10 mouse cellular contexts compared by ENCODE assay signal in the genomic region with DNA sequence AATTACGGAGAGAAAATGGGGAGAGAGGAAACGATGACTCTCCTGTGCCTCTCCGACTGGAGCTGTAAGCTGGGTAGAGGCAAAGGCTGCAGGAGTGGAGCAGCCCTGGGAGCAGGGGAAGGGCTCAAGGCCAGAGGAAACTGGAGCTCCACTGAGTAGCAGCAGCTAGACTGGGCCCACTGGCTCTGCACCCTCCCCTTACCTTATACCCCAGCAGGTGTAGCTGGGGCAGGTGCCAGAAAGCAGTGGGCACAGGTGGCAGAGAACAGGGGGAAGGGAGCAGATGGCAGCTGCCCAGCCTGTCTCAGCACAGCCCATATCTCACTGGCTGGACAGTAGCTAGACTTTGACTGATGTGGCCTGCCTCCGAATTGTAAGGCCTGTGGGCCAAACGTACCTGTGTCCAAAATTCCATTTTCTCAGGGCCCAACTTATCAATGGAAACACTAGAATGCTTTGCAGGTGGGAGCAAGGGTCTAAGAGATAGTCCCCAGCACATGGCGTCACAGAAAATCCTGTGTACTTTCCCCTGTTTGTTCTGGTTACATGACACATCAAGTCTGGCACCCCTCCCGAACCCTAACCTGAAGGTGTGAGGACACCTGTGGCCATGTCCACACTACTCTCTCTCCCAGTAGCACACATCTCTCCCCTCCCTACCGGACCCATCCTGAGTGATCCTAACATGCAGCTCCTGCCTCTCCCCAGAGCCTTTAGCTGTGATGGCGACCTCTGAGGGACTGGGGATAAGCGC. TPM values are rescaled to one million over a fixed set of nuclear protein-coding genes. Genes with fewer than 3 reads are reported as not detected.
DNase-seq lines count a peak whose midpoint lies in the region; ATAC-seq and TF ChIP-seq lines count a peak whose summit lies in the region.
"Had no signal": no experiment of that assay in that cellular context is flagged by ENCODE, and none has a peak within 500 bp of the region (broad histone marks: within the 10 kb centered on the region; RNA-seq: fewer than 3 reads in every experiment).

No protein-coding gene starts in this region.

- intact Hi-C loops in gastrocnemius, postnatal 36 days (cut with DNase I): no loop called here

- peaks cover 79% of the 10 kb centered on the region for H3K4me1 ChIP-seq in midbrain, embryonic 10.5 days
- peaks cover 64% of the 10 kb centered on the region for H3K4me1 ChIP-seq in midbrain, embryonic 14.5 days (ENCODE audit: control insufficient read depth, insufficient read depth, low read length)
- peaks cover 65% of the 10 kb centered on the region for H3K4me1 ChIP-seq in hindbrain, embryonic 13.5 days (replicated peaks)
- peaks cover 59% of the 10 kb centered on the region for H3K4me1 ChIP-seq in olfactory bulb, adult 2 months (ENCODE audit: control insufficient read depth, insufficient read depth, low read length)

- no peak for TF ChIP-seq POLR2A in olfactory bulb, adult 2 months (IDR thresholded peaks at IDR 0.05; ENCODE audit: insufficient read depth, low read depth, low read length)

- no peak for TF ChIP-seq CTCF in olfactory bulb, adult 2 months (IDR thresholded peaks at IDR 0.05; ENCODE audit: insufficient read depth, low read depth, low read length)

- H3K36me3 ChIP-seq in midbrain, embryonic 10.5 days: peaks cover 20% of the 10 kb centered on the region
- H3K36me3 ChIP-seq in midbrain, embryonic 14.5 days (ENCODE audit: control insufficient read depth, insufficient read depth, low read length): peaks cover 4% of the 10 kb centered on the region; the same call in 1 of the 2 replicates
- H3K36me3 ChIP-seq in hindbrain, embryonic 13.5 days: peaks cover 6% of the 10 kb centered on the region

- H3K27me3 ChIP-seq in midbrain, embryonic 10.5 days (ENCODE audit: low read depth, poor library complexity, severe bottlenecking): peaks cover 67% of the 10 kb centered on the region
- H3K27me3 ChIP-seq in midbrain, embryonic 14.5 days (ENCODE audit: control insufficient read depth, insufficient read depth, low read length): no peaks in the 10 kb centered on the region
- H3K27me3 ChIP-seq in hindbrain, embryonic 13.5 days: no peaks in the 10 kb centered on the region

- H3K4me2 ChIP-seq in midbrain, embryonic 14.5 days (ENCODE audit: low read length): no peak overlapping the region
- H3K4me2 ChIP-seq in hindbrain, embryonic 13.5 days: peak overlapping the region; percentile 85

- WGBS in midbrain, embryonic 10.5 days: 91% methylated on average over 10 of the region's 10 CpGs
- 84% methylated on average over 10 of the region's 10 CpGs for WGBS in midbrain, embryonic 14.5 days
- WGBS in hindbrain, embryonic 13.5 days: 79% methylated on average over 10 of the region's 10 CpGs
- WGBS in olfactory bulb, adult 2 months: 75% methylated on average over 10 of the region's 10 CpGs

- H3K4me3 ChIP-seq in midbrain, embryonic 10.5 days: no peak overlapping the region
- H3K4me3 ChIP-seq in midbrain, embryonic 14.5 days (replicated peaks; ENCODE audit: low read depth, low read length): no peak overlapping the region
- no peak overlapping the region for H3K4me3 ChIP-seq in hindbrain, embryonic 13.5 days
- no peak overlapping the region for H3K4me3 ChIP-seq in olfactory bulb, adult 2 months (ENCODE audit: insufficient read depth, low read depth, low read length)

- DNase-seq in gastrocnemius, postnatal 25 days: peak; percentile 20
- DNase-seq in gastrocnemius, postnatal 36 days: no peak
- no peak for DNase-seq in midbrain, embryonic 10.5 days (ENCODE audit: low spot score)
- DNase-seq in midbrain, embryonic 14.5 days: no peak
- DNase-seq in T-cell, adult 2 months (ENCODE audit: low spot score): no peak
- DNase-seq in right cerebral cortex, postnatal 10 days (ENCODE audit: low spot score in 2 of 2): no peak
- DNase-seq: gastrocnemius, postnatal 14 days had no signal

- peak overlapping the region; percentile 24; the same call in 1 of the 2 replicates for H3K27ac ChIP-seq in midbrain, embryonic 10.5 days (replicated peaks)
- no peak overlapping the region for H3K27ac ChIP-seq in midbrain, embryonic 14.5 days (replicated peaks; ENCODE audit: low read depth, low read length)
- H3K27ac ChIP-seq in hindbrain, embryonic 13.5 days: no peak overlapping the region
- peak overlapping the region; percentile 23; the same call in 1 of the 2 replicates for H3K27ac ChIP-seq in olfactory bulb, adult 2 months (ENCODE audit: insufficient read depth, low read depth, low read length)

- no peak overlapping the region for H3K9ac ChIP-seq in midbrain, embryonic 14.5 days (replicated peaks; ENCODE audit: low read length)
- H3K9ac ChIP-seq in hindbrain, embryonic 13.5 days: peak overlapping the region; percentile 96; the same call in 1 of the 2 replicates

- no peak for ATAC-seq in midbrain, embryonic 14.5 days (ENCODE audit: low FRiP score, low TSS enrichment)
- ATAC-seq in hindbrain, embryonic 13.5 days (ENCODE audit: low FRiP score): no peak

- H3K9me3 ChIP-seq in midbrain, embryonic 10.5 days (replicated peaks): no peaks in the 10 kb centered on the region
- no peaks in the 10 kb centered on the region for H3K9me3 ChIP-seq in midbrain, embryonic 14.5 days (ENCODE audit: control insufficient read depth, low read length)
- no peaks in the 10 kb centered on the region for H3K9me3 ChIP-seq in hindbrain, embryonic 13.5 days

RNA-seq across cellular contexts. Expression of gene Enho, which starts 3.1 kb away (rescaled TPM):
- total RNA-seq in gastrocnemius, postnatal 25 days (2021): 10 to 100 TPM; 12.7 to 15.7 TPM
- 10 to 100 TPM; 10.3 to 10.9 TPM for total RNA-seq in gastrocnemius, postnatal 36 days (2021)
- 23.2 and 31.4 TPM in 2 replicates for polyA plus RNA-seq in midbrain, embryonic 10.5 days (2016; fragmentation: Nextera tagmentation; extraction: Ambion mirVana)
- 121 and 154 TPM in 2 replicates for polyA plus RNA-seq in midbrain, embryonic 14.5 days (2014; fragmentation: Nextera tagmentation; extraction: Ambion mirVana)
- 92.0 and 95.2 TPM in 2 replicates for polyA plus RNA-seq in hindbrain, embryonic 13.5 days (2015; fragmentation: Nextera tagmentation; extraction: Ambion mirVana)
- not detected in 2 replicates for polyA plus RNA-seq in olfactory bulb, adult 2 months (2012; ENCODE audit: insufficient read depth, insufficient read length, low replicate concordance, missing spikeins)

RNA-seq across cellular contexts. Expression of gene Cntfr, which starts 59.8 kb away (rescaled TPM):
- total RNA-seq in gastrocnemius, postnatal 25 days (2021): 10 to 100 TPM; 33.5 to 34.7 TPM
- 10 to 100 TPM; 24.8 to 31.1 TPM for total RNA-seq in gastrocnemius, postnatal 36 days (2021)
- polyA plus RNA-seq in midbrain, embryonic 10.5 days (2016; fragmentation: Nextera tagmentation; extraction: Ambion mirVana): 27.1 and 35.8 TPM in 2 replicates
- polyA plus RNA-seq in midbrain, embryonic 14.5 days (2014; fragmentation: Nextera tagmentation; extraction: Ambion mirVana): 23.9 and 46.8 TPM in 2 replicates
- 24.4 and 27.8 TPM in 2 replicates for polyA plus RNA-seq in hindbrain, embryonic 13.5 days (2015; fragmentation: Nextera tagmentation; extraction: Ambion mirVana)
- not detected in 2 replicates for polyA plus RNA-seq in olfactory bulb, adult 2 months (2012; ENCODE audit: insufficient read depth, insufficient read length, low replicate concordance, missing spikeins)
- total RNA-seq: hematopoietic stem cell, adult 5-6 weeks had no signal

Comparison
In these comparisons a context has a peak if more than half of its experiments do, and no peak if none do; other contexts are left out.
1. H3K27ac ChIP-seq: peak in midbrain, embryonic 10.5 days (single experiment) and olfactory bulb, adult 2 months (single experiment); none in midbrain, embryonic 14.5 days (single experiment) and hindbrain, embryonic 13.5 days (single experiment).
2. RNA of gene Enho, which starts 3.1 kb away (polyA plus RNA-seq): 121 to 154 TPM in midbrain, embryonic 14.5 days, 92.0 to 95.2 TPM in hindbrain, embryonic 13.5 days and 23.2 to 31.4 TPM in midbrain, embryonic 10.5 days; not detected in olfactory bulb, adult 2 months; every median in the first group is over 10 times any median in the second.
3. RNA of gene Cntfr, which starts 59.8 kb away (polyA plus RNA-seq): 27.1 to 35.8 TPM in midbrain, embryonic 10.5 days, 24.4 to 27.8 TPM in hindbrain, embryonic 13.5 days and 23.9 to 46.8 TPM in midbrain, embryonic 14.5 days; not detected in olfactory bulb, adult 2 months; every median in the first group is over 10 times any median in the second.